Mouse (Mus musculus) lung, embryonic 15.5 days (tissue): ENCODE results near the gene Zfp423. TPM values are rescaled to one million over a fixed set of nuclear protein-coding genes. Genes with fewer than 3 reads are reported as not detected.

Source experiments
- ATAC-seq: fragments of 200-750 bp; cut with Nextera tagmentation; 2 replicates; pipeline ENCODE4 v1.8.0; 2017; ENCODE audit warnings: moderate number of reproducible peaks, borderline replicate concordance; ENCODE audit not compliant: low FRiP score, low TSS enrichment; ENCODE audit errors: extremely low read depth
- H3K27ac ChIP-seq: fragments of 300-500 bp; sonication (generic); 2 replicates; pipeline ENCODE4 v1.5.1; 2015; ENCODE audit warnings: moderate library complexity, mild to moderate bottlenecking, inconsistent platforms
- H3K27me3 ChIP-seq: fragments of 300-500 bp; sonication (generic); 2 replicates; pipeline ENCODE4 v1.6.1; 2015; ENCODE audit warnings: inconsistent platforms
- H3K36me3 ChIP-seq: fragments of 300-500 bp; sonication (generic); 2 replicates; pipeline ENCODE4 v1.6.1; 2015; ENCODE audit warnings: inconsistent platforms
- H3K4me1 ChIP-seq: fragments of 300-500 bp; sonication (generic); 2 replicates; pipeline ENCODE4 v1.6.1; 2015; ENCODE audit warnings: inconsistent platforms
- H3K4me2 ChIP-seq: fragments of 300-500 bp; sonication (generic); 2 replicates; pipeline ENCODE4 v1.6.1; 2015; ENCODE audit warnings: inconsistent platforms, mild to moderate bottlenecking, moderate library complexity
- H3K4me3 ChIP-seq: fragments of 300-500 bp; sonication (generic); 2 replicates; pipeline ENCODE4 v1.5.1; 2015; ENCODE audit warnings: mild to moderate bottlenecking, inconsistent platforms
- H3K9ac ChIP-seq: fragments of 300-500 bp; sonication (generic); 2 replicates; pipeline ENCODE4 v1.6.1; 2015; ENCODE audit warnings: inconsistent platforms
- H3K9me3 ChIP-seq: fragments of 300-500 bp; sonication (generic); 2 replicates; pipeline ENCODE4 v1.6.1; 2016; ENCODE audit warnings: inconsistent platforms
- whole genome bisulfite sequencing: fragments of 180-500 bp; shearing (Covaris S2); methylation state at CpG from one replicate; pipeline ENCODE4 v1.1.7; 2015; 5-methylcytosine and 5-hydroxymethylcytosine counted together
- polyA plus RNA-seq: library from polyadenylated mRNA; unstranded; fragments of >200 nt; fragmentation: Nextera tagmentation; extraction: Ambion mirVana; gene quantifications from 2 replicates; pipeline ENCODE4 v1.2.1, GENCODE M21; 2015

Gene Zfp423
- polyA plus RNA-seq, 1 experiment from 2014 or later, result 7.3 TPM

DNA sequence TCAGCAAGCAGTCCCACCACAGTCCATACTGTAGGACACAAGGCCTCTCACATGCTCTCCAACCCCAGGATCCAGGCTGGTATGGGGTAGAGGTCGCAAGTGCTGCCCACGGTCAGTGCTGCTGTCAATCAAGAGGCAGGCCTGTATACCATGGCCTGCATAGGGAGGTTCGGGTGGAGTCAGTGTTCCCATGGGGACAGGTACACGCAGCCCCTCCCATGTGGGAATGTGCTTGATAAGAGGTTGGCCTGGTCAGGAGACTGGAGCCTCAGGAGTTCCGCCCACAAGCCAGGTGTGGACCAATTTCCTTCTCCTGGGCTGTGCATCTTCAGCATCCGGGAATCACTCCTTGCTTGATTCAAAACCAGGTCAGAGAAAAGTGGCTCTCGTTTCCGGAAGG lies 204.5 kb downstream of the Zfp423 start:
- 80% methylated on average over 8 of the region's 8 CpGs for WGBS
- H3K9me3 ChIP-seq, result no peaks in the 10 kb centered on the region
- no peaks in the 10 kb centered on the region for H3K27me3 ChIP-seq
- peaks cover 43% of the 10 kb centered on the region for H3K4me1 ChIP-seq
- H3K36me3 ChIP-seq, result no peaks in the 10 kb centered on the region
- no peak overlapping the region for H3K9ac ChIP-seq
- no peak overlapping the region for H3K4me3 ChIP-seq
- ATAC-seq, result no peak
- H3K27ac ChIP-seq, result no peak overlapping the region
- no peak overlapping the region for H3K4me2 ChIP-seq

- no peaks in the 10 kb centered on the region for H3K9me3 ChIP-seq
- WGBS, result 68% methylated on average over 2 of the region's 2 CpGs
Measured at GRCm38 (mm10) chr8:87753636-87754035, 205.8 kb downstream of the Zfp423 start.

DNA sequence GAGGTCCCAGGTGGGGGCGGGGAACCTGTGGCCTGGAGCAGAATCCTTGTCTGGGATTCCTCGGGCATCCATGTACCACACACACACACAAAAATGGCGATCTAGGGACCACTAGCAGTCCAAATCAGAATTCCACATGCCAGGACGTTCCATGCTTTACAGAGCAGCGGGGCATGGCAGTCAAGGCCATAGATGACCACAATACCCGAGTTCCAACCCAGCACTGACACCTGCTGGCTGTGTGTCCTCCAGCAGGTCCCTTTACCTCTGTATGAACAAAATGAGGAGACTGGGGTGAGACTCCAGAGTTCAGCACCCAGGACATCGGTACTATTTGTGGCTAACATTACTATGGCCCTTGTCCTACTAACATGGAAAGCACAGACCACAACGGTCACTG lies 206.2 kb downstream of the Zfp423 start:
- H3K36me3 ChIP-seq, result no peaks in the 10 kb centered on the region
- H3K9ac ChIP-seq, result no peak overlapping the region
- WGBS, result 59% methylated on average over 8 of the region's 8 CpGs
- H3K9me3 ChIP-seq, result no peaks in the 10 kb centered on the region
- H3K27me3 ChIP-seq, result no peaks in the 10 kb centered on the region
- no peak overlapping the region; the same call in 1 of the 2 replicates for H3K4me2 ChIP-seq
- ATAC-seq, result no peak
- H3K27ac ChIP-seq, result no peak overlapping the region
- no peak overlapping the region for H3K4me3 ChIP-seq
- H3K4me1 ChIP-seq, result peaks cover 42% of the 10 kb centered on the region

More at GRCm38 (mm10) chr8:87753636-87754035, 205.8 kb downstream of the Zfp423 start:
- Histone ChIP-seq H3K27me3 (no peaks in the 10 kb centered on the region), H3K4me3 (no peak overlapping the region), H3K36me3 (no peaks in the 10 kb centered on the region), H3K9ac (no peak overlapping the region), H3K27ac (no peak overlapping the region), H3K4me1 (peaks cover 47% of the 10 kb centered on the region), H3K4me2 (no peak overlapping the region)
- ATAC-seq, result no peak

- peak; percentile 75 for ATAC-seq
- H3K4me1 ChIP-seq, result peaks cover 46% of the 10 kb centered on the region
- H3K4me3 ChIP-seq, result no peak overlapping the region
- H3K4me2 ChIP-seq, result no peak overlapping the region; the same call in 1 of the 2 replicates
- H3K9ac ChIP-seq, result no peak overlapping the region
- no peaks in the 10 kb centered on the region for H3K36me3 ChIP-seq
- H3K9me3 ChIP-seq, result no peaks in the 10 kb centered on the region
- H3K27ac ChIP-seq, result no peak overlapping the region
- 54% methylated on average over 13 of the region's 13 CpGs for WGBS
- no peaks in the 10 kb centered on the region for H3K27me3 ChIP-seq
Measured at GRCm38 (mm10) chr8:87752710-87753109, 206.7 kb downstream of the Zfp423 start.

- no peaks in the 10 kb centered on the region for H3K36me3 ChIP-seq
- H3K4me1 ChIP-seq, result peaks cover 57% of the 10 kb centered on the region
- ATAC-seq, result 0 out of 2 replicates have a peak, but pooled peaks have one; percentile 13
- H3K4me2 ChIP-seq, result no peak overlapping the region
- 45% methylated on average over 8 of the region's 8 CpGs for WGBS
- H3K27ac ChIP-seq, result no peak overlapping the region
- no peaks in the 10 kb centered on the region for H3K27me3 ChIP-seq
- no peak overlapping the region for H3K4me3 ChIP-seq
- H3K9ac ChIP-seq, result no peak overlapping the region
- no peaks in the 10 kb centered on the region for H3K9me3 ChIP-seq
Measured at GRCm38 (mm10) chr8:87747582-87747981, 211.8 kb downstream of the Zfp423 start.

DNA sequence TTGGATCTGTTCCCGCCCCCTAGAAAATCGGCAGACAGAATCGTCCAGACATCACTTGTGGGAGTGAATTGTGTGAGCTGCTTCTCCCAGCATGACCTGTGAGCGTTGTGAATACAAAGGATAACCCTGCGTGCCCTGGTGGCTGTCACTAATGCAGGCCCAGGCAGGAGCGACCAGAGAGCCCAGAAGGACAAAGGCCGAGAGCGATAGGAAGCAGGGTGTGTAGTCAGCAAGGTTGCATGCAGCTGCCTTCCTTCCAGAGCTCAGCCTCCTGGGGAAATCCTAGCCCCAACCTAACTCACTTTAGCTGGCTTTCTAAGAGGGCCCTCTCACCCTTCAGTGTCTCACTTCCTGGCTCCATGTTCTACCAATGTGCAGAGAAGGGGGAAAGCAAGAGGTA lies 212.3 kb downstream of the Zfp423 start:
- no peaks in the 10 kb centered on the region for H3K36me3 ChIP-seq
- 24% methylated on average over 8 of the region's 8 CpGs for WGBS
- H3K27ac ChIP-seq, result no peak overlapping the region
- no peaks in the 10 kb centered on the region for H3K9me3 ChIP-seq
- H3K4me1 ChIP-seq, result peaks cover 53% of the 10 kb centered on the region
- no peaks in the 10 kb centered on the region for H3K27me3 ChIP-seq
- no peak overlapping the region for H3K4me3 ChIP-seq
- no peak overlapping the region for H3K9ac ChIP-seq
- no peak for ATAC-seq
- no peak overlapping the region for H3K4me2 ChIP-seq

- WGBS, result 31% methylated on average over 14 of the region's 14 CpGs
- ATAC-seq, result peak; percentile 70; the same call in 1 of the 2 replicates
- Histone ChIP-seq H3K9ac (no peak overlapping the region), H3K36me3 (no peaks in the 10 kb centered on the region), H3K27me3 (no peaks in the 10 kb centered on the region), H3K4me2 (peak overlapping the region; percentile 19), H3K27ac (peak overlapping the region; percentile 44), H3K4me3 (no peak overlapping the region), H3K4me1 (peaks cover 45% of the 10 kb centered on the region), H3K9me3 (no peaks in the 10 kb centered on the region)
Measured at GRCm38 (mm10) chr8:87746072-87746471, 213.3 kb downstream of the Zfp423 start.

GRCm38 (mm10) chr8:87745125-87745698 lies 214.2 kb downstream of the Zfp423 start:
- WGBS, result 88% methylated on average over 20 of the region's 20 CpGs
- Histone ChIP-seq H3K4me1 (peaks cover 40% of the 10 kb centered on the region), H3K27me3 (no peaks in the 10 kb centered on the region), H3K9ac (no peak overlapping the region), H3K36me3 (no peaks in the 10 kb centered on the region), H3K9me3 (no peaks in the 10 kb centered on the region), H3K4me3 (no peak overlapping the region), H3K4me2 (no peak overlapping the region), H3K27ac (no peak overlapping the region)
- no peak for ATAC-seq

DNA sequence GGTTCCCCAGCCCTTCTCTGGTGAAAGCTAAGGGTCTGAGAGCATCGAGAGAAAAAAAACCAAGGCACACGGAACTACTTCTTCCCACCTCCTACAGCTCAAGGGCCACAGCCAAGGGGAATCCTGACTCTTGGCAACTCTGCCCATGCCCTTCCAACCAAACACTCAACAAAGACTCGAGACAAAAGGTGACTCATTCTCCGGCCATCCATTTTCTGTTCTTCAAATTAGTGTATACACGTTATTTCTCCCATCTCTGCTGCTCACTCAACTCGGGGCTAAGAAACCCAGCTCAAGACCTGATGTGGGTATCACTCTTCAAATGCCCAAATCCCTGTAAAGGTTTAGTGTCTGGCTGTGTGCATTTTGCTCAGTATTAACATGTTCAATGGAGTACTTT lies 214.8 kb downstream of the Zfp423 start:
- no peaks in the 10 kb centered on the region for H3K27me3 ChIP-seq
- H3K4me2 ChIP-seq, result no peak overlapping the region
- H3K4me3 ChIP-seq, result no peak overlapping the region
- H3K36me3 ChIP-seq, result no peaks in the 10 kb centered on the region
- H3K27ac ChIP-seq, result no peak overlapping the region
- H3K9ac ChIP-seq, result no peak overlapping the region
- 70% methylated on average over 6 of the region's 6 CpGs for WGBS
- no peaks in the 10 kb centered on the region for H3K9me3 ChIP-seq
- H3K4me1 ChIP-seq, result peaks cover 36% of the 10 kb centered on the region
- no peak for ATAC-seq

DNA sequence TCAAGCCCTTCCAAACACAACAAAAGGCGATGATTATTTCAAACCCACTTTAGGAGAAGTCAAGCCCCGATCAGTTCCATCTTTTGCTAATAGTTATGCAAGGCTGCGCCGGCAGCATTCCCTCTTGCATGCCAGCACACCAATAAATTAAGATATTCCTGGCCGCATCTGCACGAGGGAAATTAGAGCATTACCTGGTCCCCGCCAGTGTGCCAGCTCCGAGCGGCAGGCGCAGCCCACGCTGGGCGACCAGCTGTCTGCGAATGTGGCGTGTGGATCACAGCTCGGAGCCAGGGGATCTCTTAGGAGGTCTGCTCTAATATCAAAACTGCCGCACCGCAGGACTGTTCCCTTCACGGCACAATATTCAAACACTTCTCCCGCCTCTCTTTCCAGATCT lies 217.4 kb downstream of the Zfp423 start:
- H3K9ac ChIP-seq, result no peak overlapping the region
- no peak overlapping the region for H3K4me3 ChIP-seq
- no peaks in the 10 kb centered on the region for H3K36me3 ChIP-seq
- no peak for ATAC-seq
- no peaks in the 10 kb centered on the region for H3K27me3 ChIP-seq
- no peak overlapping the region for H3K27ac ChIP-seq
- H3K4me1 ChIP-seq, result peaks cover 20% of the 10 kb centered on the region
- H3K4me2 ChIP-seq, result no peak overlapping the region
- H3K9me3 ChIP-seq, result no peaks in the 10 kb centered on the region
- WGBS, result 92% methylated on average over 19 of the region's 19 CpGs

DNA sequence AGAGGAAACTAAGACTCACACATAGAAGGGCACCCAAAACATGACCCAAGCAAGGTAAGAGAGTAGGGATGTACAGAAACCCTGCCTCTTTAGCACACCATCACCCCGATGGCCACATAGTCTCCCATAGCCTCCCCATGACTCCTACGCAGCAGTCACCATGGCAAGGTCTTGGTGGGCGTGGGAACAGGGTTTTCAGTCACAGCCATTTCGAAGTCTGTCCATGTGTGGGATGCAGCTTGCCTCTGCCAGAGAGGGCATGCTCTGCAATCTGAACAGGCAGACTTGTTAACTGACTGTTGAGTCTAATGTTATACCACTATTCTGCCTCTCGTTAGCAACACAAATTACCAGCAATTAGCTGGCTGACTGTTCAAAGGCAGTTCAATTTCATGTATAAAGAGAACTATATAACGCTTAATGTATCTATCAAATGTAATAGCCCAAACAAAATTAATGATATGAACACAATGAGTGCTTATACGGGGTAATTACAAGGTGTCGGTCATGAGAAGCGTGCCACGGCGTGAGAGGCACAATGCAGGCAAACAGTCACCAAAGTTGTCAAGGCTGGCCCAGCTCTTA lies 218.4 kb downstream of the Zfp423 start:
- Histone ChIP-seq H3K9me3 (no peaks in the 10 kb centered on the region), H3K4me3 (no peak overlapping the region), H3K9ac (no peak overlapping the region), H3K4me2 (no peak overlapping the region), H3K4me1 (peaks cover 11% of the 10 kb centered on the region), H3K27me3 (no peaks in the 10 kb centered on the region), H3K27ac (no peak overlapping the region), H3K36me3 (no peaks in the 10 kb centered on the region)
- ATAC-seq, result no peak
- WGBS, result 94% methylated on average over 11 of the region's 11 CpGs

- Histone ChIP-seq H3K9ac (no peak overlapping the region), H3K27ac (no peak overlapping the region), H3K9me3 (no peaks in the 10 kb centered on the region), H3K4me1 (peaks cover 3% of the 10 kb centered on the region; the same call in 1 of the 2 replicates), H3K36me3 (no peaks in the 10 kb centered on the region), H3K27me3 (no peaks in the 10 kb centered on the region), H3K4me2 (no peak overlapping the region), H3K4me3 (no peak overlapping the region)
- no peak for ATAC-seq
- 57% methylated on average over 11 of the region's 11 CpGs for WGBS
Measured at GRCm38 (mm10) chr8:87737900-87738299, 221.5 kb downstream of the Zfp423 start.
